Mouse (Mus musculus): ENCODE results near the gene Cenpc1. TPM values are rescaled to one million over a fixed set of nuclear protein-coding genes. Genes with fewer than 3 reads are reported as not detected.

Cenpc1 gene
- total RNA-seq, 2 experiments from 2014 or later, result 14.8 to 16.1 TPM

DNA sequence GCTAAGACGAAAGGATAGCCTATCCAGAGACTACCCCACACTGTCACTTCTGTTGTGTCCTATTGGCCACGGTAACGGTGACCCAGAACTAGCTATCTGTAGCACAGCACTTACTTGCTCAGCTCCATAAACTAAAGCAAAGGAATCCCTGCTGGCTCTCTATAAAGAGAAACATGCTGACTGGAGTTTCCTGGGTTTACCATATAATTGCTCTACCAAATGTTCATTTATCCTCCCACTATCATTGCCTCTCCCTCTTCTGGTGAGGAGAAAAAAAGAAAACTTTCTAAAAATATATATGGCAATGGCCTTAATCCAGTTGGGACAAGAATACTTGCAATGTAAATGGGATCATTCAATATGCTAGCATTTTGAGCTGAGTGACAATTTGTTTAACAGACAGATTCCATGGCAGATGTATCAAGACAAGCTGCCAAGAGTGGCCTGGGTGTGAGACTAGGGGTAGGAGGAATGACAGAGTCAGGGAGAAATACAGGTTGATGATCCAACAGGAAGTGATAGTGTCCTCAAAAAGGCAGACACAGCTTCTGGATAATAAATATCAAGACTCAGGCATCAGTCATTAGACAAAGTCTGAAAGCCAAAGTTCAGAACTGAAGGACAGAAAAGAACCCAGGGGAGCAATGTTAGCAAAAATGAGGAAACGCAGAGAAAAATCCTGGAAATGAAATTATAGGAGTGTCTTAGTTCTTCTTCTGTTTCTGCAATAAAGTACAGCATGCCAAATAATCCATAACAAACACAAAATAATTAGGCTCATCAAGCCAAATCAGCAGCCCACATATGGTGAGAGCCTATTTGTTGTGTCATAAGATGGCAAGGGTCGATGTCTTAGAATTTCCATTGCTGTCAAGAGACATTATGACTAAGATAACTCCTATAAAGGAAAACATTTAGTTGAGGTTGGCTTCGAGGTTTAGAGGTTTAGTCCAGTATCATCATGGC lies 68.6 kb downstream of the Cenpc1 start:
- no peak for DNase-seq (ENCODE audit: low spot score in 2 of 2)

DNA sequence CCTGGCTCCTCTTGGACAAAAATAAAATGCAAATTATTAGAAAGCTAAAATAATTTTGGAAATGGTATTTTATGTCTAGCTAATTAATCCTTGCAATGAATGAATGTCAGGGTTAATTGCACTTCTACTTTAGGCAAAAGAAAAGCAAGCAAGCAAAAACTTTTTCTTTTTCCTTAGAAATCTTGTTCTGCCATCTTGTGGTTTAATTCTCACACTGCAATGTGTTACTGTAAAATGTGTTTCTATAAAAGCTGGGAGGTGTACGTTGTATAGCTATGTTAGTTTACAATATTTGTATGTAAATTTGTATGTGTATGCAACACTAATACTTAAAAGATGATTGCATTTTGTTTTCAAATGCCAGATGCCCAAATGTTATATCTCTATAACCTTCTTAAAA lies 70.8 kb downstream of the Cenpc1 start:
- no peak for DNase-seq (ENCODE audit: low spot score in 2 of 2)

DNA sequence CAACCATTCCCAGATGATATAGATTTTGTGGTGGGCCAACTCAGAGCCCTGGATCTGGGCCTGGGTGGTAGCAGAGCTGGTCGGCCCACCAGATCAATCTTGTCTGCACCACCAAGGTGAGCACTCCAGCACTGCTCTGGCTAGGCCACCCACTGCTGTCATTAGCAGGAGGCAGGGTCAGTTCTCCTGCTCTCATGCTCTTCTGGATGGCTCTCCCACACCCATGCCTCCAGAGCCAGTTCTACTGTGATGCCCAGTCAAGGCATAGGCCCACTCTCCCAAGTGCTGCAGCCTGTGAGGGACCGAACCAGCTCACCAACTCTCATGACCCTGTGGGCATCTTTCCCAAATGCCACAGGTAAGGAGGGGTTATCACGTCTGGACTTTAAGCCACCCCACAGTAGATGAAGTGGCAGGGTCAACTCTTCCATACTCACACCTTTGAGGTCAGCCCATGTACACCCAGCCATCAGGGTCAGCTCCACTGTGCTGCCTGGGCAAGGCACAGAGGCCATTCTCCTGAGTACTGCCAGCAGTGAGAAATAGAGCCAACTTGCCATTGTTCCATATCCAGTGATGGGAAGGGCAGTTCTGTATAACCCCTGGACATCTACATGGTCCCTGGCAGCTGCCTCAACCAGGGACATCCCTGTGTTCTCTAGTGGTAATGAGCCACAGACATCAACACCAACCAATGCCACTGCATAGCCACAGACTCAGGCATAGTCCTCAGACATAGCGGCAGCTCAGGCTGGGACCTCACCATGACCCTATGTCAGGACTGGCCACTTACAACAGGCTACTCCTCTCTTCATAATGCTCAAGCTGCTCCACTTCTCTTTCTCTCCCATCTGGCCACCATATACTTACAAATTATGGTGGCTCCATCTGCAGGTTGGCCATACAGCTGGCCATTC lies 72.3 kb downstream of the Cenpc1 start:
- DNase-seq (ENCODE audit: low spot score in 2 of 2), result no peak

DNA sequence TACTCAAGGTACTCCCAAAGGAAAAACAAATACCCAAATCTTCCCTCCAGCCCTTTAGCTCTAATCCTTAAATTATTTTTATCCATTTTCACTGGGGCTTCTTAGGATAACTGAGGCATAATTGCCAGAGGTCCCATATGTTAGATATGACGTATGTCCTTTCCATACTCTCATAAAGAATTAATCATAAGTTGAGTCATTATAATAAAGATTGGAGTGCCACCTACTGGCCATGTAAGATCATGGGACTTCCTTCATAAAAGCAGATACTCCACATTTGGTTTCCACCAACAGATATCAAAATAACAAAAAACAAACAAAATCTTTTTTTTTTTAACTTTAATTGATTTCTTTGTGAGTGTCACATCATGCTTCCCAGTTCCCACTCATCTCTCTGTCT lies 73.3 kb downstream of the Cenpc1 start:
- DNase-seq (ENCODE audit: low spot score in 2 of 2), result no peak

DNA sequence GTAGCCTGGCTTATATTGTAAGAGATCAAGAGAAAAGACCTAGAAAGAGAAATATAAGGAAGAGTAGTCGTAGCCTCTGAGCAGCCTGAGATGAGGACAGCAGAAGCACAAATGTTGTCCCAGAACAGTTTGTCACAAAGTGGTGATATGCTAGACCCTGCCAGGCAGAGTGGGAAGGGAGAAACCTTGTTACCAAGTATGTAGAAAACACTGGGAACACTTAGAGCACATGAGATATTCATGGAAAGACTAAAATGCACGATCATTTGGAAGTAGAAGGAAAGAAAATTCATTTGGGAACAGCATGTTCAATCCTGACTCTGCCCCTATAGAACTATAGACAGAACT lies 77.9 kb downstream of the Cenpc1 start:
- no peak for DNase-seq (ENCODE audit: low spot score in 2 of 2)

DNA sequence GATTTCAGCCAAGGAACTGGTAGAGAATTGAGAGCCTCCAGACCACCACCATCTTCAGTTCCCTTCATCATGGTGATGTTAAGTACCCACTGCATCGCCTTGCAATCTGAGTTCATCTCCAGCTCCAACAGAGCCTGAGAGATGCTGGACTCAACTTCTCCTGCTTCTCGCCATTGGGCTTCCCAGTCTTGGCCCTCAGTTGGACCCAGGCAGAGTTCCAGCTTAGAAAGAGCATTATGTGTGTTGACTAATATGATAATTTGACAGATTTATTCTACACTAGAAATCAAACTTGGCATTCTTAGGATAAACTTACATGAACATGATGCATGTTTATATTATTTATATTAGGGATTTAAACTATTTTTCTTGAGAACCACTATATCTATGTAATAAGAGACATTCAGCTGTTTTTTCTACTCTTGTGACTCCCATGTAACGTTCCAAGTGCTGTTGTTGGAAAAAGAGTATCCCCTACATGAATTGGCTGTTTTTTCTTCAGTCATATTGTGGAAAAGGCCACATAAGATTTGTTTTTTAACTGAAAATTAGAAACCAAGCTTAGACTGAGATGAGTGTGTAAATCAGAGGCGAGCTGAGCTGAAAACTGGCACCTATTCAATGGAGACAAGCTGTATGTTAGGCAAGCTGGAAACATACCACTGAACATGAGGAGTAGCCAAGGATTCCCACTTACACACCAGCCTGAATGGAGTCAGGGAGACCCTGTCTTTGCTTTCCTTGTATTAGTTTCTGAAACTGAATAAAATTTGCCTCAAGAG lies 78.5 kb downstream of the Cenpc1 start:
- DNase-seq (ENCODE audit: low spot score in 2 of 2), result no peak

DNA sequence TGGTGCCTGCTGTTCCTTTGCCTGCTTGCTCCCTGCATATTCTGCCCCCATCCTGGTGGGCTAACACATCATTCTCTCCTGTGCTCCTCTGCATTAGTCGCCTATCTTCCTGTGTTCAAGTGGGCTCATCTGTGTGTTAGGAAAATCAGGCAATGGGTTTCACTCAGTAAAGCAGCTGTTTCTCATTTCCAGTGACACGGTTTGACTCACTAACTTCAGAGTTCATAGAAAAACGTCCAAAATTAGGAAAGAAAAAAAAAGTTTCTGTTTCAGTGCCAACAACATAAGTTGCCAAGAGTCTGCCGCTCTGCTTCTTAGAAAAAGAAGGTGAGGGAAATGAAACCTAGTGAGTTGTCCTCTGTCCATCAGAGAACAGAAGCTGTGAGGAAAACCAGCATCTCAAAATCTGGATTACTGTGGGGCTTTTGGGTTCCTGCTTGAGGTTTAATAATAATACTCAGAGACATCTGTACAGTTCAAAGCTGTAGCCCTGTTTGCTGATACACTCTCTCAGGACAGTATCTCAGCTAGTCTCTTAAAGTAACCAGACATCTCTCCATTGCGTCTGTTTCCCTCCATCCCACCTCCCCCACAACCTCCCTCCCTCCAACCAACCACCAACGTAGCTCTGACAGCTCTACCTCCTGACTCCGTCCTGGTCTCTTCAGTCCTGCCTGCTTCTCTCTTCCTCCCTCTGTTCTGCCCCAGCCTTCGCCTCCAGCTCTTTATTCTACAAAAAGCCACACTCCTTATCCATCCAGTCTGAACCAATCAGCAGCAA lies 87.5 kb downstream of the Cenpc1 start:
- DNase-seq (ENCODE audit: low spot score in 2 of 2), result no peak

DNA sequence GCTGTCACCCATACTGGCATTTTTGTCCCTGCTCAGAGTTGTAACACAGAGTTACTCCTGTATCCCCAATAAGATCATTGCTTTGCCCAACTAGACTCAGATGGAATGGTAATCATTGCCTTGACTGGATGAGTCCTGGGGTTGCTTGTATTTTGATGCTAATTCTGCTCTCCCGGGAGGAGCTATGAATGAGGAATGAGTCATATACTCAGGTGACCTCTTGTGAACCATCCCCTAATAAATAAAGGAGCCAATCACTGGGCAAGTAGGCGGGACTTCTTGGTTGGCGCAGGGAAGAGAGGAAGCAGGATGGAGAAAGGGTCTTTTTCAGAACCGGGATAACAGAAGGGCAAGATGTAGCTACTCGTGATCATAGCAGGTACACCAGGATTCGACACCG lies 102.6 kb downstream of the Cenpc1 start:
- DNase-seq (ENCODE audit: low spot score in 2 of 2), result no peak

Other genes starting within 250 kb of the Cenpc1 start
- under 1 TPM; 0.13 to 0.66 TPM for gene Stap1, start 6.2 kb upstream of the Cenpc1 start, total RNA-seq (2021)
- gene Uba6, start 107.2 kb upstream of the Cenpc1 start, total RNA-seq (2021), result 10 to 100 TPM; 10.5 to 11.4 TPM
- gene Gnrhr, start 132.3 kb upstream of the Cenpc1 start, total RNA-seq (2021), result not detected
- not detected for gene Tmprss11c, start 223.7 kb upstream of the Cenpc1 start, total RNA-seq (2021)

Measured in gastrocnemius, postnatal 4 days (tissue).